Mouse (Mus musculus) testis, adult 2 months (tissue): ENCODE measurements around the gene Sfmbt2.

ENCODE experiments used
- CTCF ChIP-seq: fragments of 200-500 bp; IDR thresholded peaks from 2 replicates; pipeline ENCODE4 v1.5.1; 2012; ENCODE audit warnings: low read depth, mild to moderate bottlenecking, inconsistent platforms, low read length, moderate library complexity; ENCODE audit not compliant: control insufficient read depth, insufficient read depth, insufficient replicate concordance
- POLR2A ChIP-seq: fragments of 200-500 bp; IDR thresholded peaks from 2 replicates; pipeline ENCODE4 v1.6.1; 2012; ENCODE audit warnings: low read depth, mild to moderate bottlenecking, inconsistent platforms, low read length, moderate library complexity; ENCODE audit not compliant: control insufficient read depth

- TF ChIP-seq CTCF (no peak), POLR2A (no peak)
These were observed 24.8 kb downstream of the Sfmbt2 start for GRCm38 (mm10) chr2:10395143-10395542.
